Mouse (Mus musculus) thymus, postnatal 25 days (tissue): ENCODE measurements around the gene Pald1.
A peak's percentile ranks its signal among the peaks of the same experiment; 100 is the strongest.

Experiments
- DNase-seq: peaks from one replicate; pipeline ENCODE4 v3.0.0; 2022

Gene Pald1

GRCm38 (mm10) chr10:61400407-61400806, 17.1 kb upstream of the Pald1 start:
- no peak for DNase-seq

DNA sequence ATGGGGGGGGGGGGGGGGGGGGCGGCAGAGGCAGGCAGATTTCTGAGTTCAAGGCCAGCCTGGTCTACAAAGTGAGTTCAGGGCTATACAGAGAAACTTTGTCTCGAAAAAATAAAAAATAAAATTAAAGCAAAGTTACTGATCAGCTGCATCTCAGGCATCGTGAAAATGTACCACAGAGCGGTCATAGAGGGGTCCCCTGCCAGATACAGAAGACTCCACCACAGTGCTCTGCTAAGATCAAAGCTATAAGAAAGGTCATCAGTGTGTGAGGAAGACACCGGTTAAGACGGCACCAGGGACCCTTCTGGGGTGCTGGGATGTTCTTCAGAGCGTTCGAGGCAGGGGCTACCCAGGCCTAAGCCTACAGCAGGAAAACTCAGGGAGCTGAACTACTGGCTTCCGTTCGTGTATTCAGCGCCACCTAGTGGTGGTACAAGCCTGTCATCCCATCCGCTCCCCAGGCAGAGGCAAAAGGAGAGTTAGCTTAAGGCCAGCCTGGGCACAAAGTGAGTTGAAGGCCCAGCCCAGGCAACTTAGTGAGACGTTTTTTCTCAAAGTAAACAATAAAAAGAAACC, 15.9 kb upstream of the Pald1 start:
- peak; percentile 53 for DNase-seq

- no peak for DNase-seq
Observed at GRCm38 (mm10) chr10:61398125-61398524, 14.8 kb upstream of the Pald1 start.

GRCm38 (mm10) chr10:61394476-61395136, 11.3 kb upstream of the Pald1 start:
- no peak for DNase-seq

DNA sequence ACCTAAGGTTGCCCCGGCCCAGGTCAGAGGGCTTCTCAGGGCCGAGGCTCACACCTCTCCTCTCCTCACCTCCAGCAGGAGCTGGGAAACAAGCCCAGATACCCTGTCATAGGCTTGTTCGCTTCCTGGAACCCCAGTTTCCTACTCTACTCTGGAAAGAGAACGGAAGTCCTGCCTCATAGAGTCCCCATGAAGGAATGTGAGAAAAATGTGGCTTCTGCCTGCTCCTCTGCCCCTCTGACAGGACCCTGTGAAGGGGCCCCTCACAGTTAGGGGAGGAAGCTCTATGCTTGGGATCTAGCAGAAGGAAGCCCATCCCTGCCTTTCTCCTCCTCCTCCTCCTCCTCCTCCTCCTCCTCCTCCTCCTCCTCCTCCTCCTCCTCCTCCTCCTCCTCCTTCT, 9.3 kb upstream of the Pald1 start:
- no peak for DNase-seq

GRCm38 (mm10) chr10:61390148-61390547, 6.8 kb upstream of the Pald1 start:
- DNase-seq: no peak

DNA sequence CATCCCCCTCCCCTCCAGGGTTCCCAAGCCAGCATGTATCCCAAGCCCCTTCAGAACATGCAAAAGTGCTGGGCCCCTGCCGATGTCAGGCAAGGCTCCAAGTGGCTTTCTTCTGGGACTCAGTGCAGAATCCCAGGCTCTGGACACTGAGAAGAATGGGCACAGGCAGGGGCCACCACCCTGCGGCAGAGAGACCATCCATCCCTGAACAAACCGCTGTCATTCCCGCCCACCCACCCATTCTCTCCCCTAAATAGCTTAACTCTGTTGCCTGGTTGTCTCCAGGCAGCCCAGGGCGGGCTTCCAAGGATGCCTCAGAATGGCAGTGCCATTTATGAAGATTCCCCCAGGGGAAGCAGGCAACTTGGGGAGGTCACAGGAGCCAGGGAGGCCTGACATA, 5.7 kb upstream of the Pald1 start:
- no peak for DNase-seq

DNA sequence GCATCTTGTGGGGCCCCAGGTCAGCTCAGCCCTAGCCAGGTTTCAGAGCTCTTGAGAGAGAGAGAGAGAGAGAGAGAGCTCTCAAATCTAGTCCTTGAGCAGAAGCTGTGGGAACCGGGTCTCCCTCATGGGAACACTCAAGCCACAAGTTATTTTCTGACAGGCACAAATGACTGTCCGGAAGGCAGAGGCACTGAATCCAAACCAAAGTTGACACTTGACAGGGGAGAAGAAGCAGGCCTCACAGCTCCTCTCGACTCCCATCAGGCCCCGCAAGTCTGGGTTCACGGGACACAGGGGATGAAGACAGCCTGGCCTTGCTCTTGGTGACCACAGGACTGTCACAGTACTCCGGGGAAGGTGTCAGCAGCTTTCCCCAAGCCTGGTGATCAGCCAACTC, 3.0 kb upstream of the Pald1 start:
- DNase-seq: no peak

DNA sequence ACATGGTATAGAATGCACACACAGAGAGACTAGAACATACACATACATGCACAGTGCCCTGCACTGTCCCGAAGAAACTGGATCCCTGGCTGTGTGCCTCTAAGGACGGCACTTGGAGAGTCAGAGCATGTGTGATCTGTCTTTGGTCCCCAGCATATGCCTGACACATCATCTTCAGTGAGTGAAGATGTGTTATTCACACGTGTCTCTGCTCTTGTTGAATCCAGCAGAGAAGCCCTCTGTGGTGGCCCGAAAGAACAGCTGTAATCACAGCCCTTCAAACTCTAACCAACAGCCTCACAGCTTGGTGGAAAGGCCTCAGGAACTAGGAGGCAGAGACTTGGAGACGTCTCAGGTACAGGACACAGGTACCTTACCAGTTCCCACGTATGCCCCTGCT, 1.8 kb upstream of the Pald1 start:
- no peak for DNase-seq

- DNase-seq: no peak
Observed at GRCm38 (mm10) chr10:61383715-61384047, 351 bp upstream of the Pald1 start.

- no peak for DNase-seq
Observed at GRCm38 (mm10) chr10:61382281-61382731, 1.0 kb downstream of the Pald1 start.

DNA sequence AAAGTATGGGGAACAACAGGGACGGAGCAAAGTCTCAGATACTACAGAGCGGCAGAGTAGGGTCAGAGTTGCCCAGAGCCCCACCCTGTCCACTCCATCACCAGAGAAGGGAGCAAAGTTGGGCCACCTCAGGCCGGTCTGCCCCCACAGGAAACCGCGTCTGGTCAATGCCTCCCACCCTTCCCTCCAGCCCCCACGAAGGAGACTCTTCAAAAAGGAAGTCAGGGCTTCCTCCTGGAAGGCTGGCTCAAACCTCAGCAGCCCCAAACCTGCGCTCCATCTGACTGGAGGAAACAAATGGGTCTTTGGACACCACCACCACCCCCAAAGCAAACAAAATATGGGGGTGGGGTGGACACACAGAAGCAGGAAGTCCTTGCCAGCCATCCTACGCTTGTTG, 1.5 kb downstream of the Pald1 start:
- DNase-seq: no peak

DNA sequence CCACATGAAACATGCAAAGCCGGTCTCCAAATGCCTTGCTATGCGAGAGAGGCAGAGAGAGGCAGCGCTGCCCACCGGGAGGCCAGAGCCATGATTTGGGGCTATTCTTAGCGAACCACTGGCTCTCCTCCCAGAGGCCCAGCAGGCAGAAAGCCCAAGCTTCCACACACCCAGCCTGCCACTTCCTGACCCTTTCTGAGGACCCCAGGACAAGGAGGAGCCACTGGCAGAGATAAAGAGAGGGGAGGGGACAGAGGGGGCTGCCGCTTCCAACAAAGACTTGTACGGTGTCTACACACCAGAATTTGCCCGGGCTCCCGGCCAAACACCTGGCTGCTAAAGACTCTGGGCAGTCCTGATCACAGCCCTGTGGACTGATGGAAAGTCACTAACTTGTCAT, 3.1 kb downstream of the Pald1 start:
- no peak for DNase-seq

GRCm38 (mm10) chr10:61379340-61380040, 3.8 kb downstream of the Pald1 start:
- no peak for DNase-seq

DNA sequence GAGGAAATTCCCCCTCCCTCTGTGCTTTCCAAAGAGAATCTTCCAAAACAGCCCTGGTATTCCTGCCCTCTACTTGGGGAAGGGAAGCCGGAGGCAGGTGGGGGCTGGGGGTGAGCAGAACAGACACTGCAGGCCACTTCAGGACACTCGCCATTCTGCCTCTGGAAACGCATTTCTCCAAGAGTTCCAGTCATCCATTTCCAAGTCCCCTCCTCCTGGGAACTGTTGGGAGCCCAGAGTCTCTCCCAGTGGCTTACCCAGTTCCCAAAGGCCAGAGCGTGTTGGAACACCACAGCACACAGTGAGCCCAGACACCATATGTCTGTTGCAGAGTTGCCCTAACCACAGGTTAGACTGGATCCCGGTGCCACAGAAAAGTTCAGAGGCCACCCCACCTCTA, 4.6 kb downstream of the Pald1 start:
- no peak for DNase-seq

DNA sequence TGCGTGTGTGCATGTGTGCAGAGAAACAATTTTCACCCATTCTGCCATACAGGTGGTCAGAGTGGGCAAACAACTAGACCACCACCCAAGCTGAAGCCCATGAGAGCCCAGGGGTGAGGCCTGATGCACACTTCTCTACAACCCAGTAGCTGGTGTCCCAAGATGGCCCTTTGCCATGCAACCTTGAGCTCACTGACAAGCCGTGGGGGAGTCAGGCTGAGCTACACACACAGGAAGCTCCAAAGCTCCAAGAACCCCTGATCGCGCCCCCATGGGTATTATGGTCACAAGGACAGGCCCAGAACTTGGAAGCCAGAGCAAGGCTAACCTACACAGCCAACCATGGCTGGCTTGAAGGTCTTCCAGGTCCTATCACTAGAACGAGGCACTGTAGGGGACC, 5.3 kb downstream of the Pald1 start:
- DNase-seq: no peak

GRCm38 (mm10) chr10:61374771-61375481, 8.4 kb downstream of the Pald1 start:
- DNase-seq: no peak

DNA sequence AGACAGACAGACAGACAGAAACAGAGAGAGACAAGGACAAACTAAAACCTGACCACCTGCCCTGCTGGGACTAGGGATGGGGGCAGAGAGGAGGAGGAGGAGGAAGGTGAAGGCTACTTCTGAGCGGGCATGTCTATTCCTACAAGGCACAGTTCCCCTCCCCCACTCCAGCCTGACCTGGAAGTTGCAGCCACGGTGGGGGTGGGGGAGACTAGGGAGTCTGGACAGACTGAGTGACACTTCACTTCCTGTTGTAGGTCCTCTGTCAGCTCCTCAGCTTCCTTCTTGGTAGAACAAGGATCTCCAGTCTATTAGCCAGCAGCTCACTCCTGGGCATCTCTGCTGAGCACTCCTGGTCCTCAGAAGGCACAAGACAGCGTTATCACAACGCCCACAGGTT, 9.3 kb downstream of the Pald1 start:
- no peak for DNase-seq

- no peak for DNase-seq
Observed at GRCm38 (mm10) chr10:61372585-61372923, 10.8 kb downstream of the Pald1 start.

DNA sequence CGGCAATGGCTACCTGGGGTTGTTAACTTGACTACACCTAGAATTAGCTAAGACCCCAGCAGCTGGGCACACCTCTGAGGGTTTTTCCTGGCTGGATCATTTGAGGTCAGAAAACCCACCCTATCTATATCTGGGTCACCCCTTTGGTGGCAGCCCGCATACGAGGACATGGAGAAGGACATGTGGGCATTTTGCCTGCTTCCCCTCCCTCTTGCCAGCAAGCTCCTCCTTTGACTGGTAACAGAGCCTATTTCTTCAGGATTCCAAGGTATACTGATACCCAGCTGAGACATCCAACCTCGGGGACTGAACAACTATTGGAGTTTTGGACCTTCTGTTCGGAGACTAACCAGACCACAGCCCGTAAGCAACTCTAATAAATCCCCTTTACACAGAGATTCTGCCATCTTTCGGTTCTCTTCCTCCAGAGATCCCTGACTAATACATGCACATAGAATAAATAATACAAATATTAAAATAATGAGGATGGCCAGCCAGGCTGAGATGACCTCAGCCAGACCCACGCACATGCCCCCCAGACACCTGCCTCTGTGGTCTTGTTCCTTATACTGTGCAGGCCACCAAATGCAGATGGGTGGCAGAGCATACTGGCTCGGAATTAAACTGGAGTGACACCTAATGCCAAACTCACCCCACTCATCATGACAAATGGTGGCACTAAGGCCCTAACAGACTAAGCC, 11.3 kb downstream of the Pald1 start:
- no peak for DNase-seq

DNA sequence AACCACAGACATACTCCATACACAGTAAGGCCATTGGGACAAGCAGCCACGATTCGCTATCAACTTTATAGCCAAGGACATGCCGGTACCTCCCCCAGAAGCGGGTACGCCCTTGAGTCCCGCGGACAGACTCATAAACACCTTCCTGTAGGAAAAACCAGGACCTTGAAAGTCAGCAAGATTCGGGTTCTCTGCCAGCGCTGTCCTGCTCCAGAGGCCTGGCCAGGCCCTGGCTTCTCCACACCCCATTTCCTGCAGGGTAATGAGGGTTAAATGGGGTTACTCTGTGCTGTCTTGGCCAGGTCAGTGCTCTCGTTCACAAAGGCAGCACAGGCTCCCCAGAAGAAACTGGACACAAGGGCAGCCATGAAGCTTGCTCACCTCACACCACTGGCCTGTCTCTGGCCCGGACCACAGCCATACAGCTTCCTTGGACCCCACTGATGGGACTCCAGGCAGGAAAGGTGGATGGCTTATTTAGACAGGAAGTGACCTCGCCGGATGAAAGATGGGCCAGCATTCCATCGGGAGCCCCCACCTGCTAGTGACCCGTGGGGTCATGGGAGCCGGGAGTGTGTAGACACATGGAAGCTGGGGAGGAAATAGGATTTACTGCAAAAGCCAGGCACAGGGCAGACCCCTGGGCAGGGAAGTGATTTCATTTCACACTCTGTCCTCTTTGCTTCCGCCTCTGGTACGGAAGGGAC, 12.9 kb downstream of the Pald1 start:
- no peak for DNase-seq

GRCm38 (mm10) chr10:61369755-61370154, 13.6 kb downstream of the Pald1 start:
- no peak for DNase-seq

DNA sequence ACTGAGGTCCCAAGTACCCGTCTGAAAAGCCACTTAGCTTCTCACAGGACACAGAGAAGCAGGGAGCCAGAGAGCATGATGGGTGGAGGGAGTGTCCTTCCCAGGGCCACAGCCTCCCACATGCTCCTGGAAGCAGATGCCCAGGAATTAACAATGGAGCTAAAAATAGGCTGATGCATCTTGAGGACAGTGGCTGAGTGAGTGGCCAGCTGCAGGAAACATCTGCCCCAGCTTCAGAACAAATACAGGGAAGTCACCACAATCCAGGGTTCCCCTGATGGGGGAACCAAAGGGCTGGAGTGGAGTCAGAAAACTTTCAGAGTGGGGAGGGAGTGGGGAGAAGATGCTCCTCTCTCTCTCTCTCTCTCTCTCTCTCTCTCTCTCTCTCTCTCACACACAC, 17.4 kb downstream of the Pald1 start:
- no peak for DNase-seq
